Comparison of ENCODE assay signal across 17 mouse cellular contexts in genomic region chr11:97045861-97046260, GRCm38 (mm10). TPM values are rescaled to one million over a fixed set of nuclear protein-coding genes. Genes with fewer than 3 reads are reported as not detected.
DNase-seq lines count a peak whose midpoint lies in the region; ATAC-seq and TF ChIP-seq lines count a peak whose summit lies in the region.
"Had no signal": no experiment of that assay in that cellular context is flagged by ENCODE, and none has a peak within 500 bp of the region (broad histone marks: within the 10 kb centered on the region; RNA-seq: fewer than 3 reads in every experiment).

No protein-coding gene starts in this region.

- no peak overlapping the region for H3K4me3 ChIP-seq in intestine, postnatal 0 days (ENCODE audit: low read depth, low read length)
- H3K4me3 ChIP-seq in intestine, embryonic 16.5 days (ENCODE audit: low read length), result no peak overlapping the region
- no peak overlapping the region for H3K4me3 ChIP-seq in thymus, adult 2 months (ENCODE audit: control insufficient read depth, insufficient read depth, low read length)
- no peak overlapping the region for H3K4me3 ChIP-seq in MEL (ENCODE audit: control insufficient read depth in 1 of 2, insufficient read depth in 1 of 2, low read depth in 2 of 2, low read length in 2 of 2)
- no peak overlapping the region for H3K4me3 ChIP-seq in limb, embryonic 10.5 days
- H3K4me3 ChIP-seq: liver, embryonic 15.5 days; stomach, embryonic 15.5 days had no signal

- H3K36me3 ChIP-seq in intestine, postnatal 0 days (ENCODE audit: control insufficient read depth, insufficient read depth), result peaks cover 19% of the 10 kb centered on the region; the same call in 1 of the 2 replicates
- peaks cover 8% of the 10 kb centered on the region for H3K36me3 ChIP-seq in intestine, embryonic 16.5 days (ENCODE audit: control insufficient read depth, insufficient read depth, low read length)
- H3K36me3 ChIP-seq in thymus, adult 2 months (ENCODE audit: control insufficient read depth, insufficient read depth, low read length), result no peaks in the 10 kb centered on the region
- peaks cover 0 to 7% of the 10 kb centered on the region in 2 experiments; a peak in 2 of 4 replicates for H3K36me3 ChIP-seq in MEL (ENCODE audit: control insufficient read depth in 1 of 2, insufficient read depth in 2 of 2, low read length in 2 of 2)
- peaks cover 53% of the 10 kb centered on the region for H3K36me3 ChIP-seq in limb, embryonic 10.5 days

- peak; percentile 54 for TF ChIP-seq RAD21 in MEL (IDR thresholded peaks at IDR 0.05; ENCODE audit: low read depth, low read length)

- TF ChIP-seq CTCF in intestine, postnatal 0 days (IDR thresholded peaks at IDR 0.05; ENCODE audit: low read depth), result peak; percentile 54
- no peak for TF ChIP-seq CTCF in thymus, adult 2 months (IDR thresholded peaks at IDR 0.05; ENCODE audit: borderline replicate concordance, control insufficient read depth, extremely low read depth, insufficient read depth, low read length, poor library complexity)
- peak; percentile 48 to 78 (median 53) for TF ChIP-seq CTCF in MEL (IDR thresholded peaks at IDR 0.05 in 2 of 3, conservative IDR thresholded peaks at IDR 0.05 in 1 of 3; ENCODE audit: control insufficient read depth in 1 of 3, insufficient read depth in 1 of 3, low read depth in 2 of 3, low read length in 3 of 3, poor library complexity in 1 of 3, severe bottlenecking in 1 of 3)

- H3K9ac ChIP-seq in intestine, postnatal 0 days (ENCODE audit: low read depth, low read length), result no peak overlapping the region
- no peak overlapping the region for H3K9ac ChIP-seq in intestine, embryonic 16.5 days (ENCODE audit: low read depth, low read length)
- H3K9ac ChIP-seq in MEL (ENCODE audit: control insufficient read depth, low read depth, low read length, poor library complexity, severe bottlenecking), result no peak overlapping the region
- H3K9ac ChIP-seq: liver, embryonic 15.5 days; stomach, embryonic 15.5 days had no signal

- H3K27me3 ChIP-seq in intestine, postnatal 0 days (replicated peaks; ENCODE audit: control insufficient read depth, insufficient read depth, low read length), result no peaks in the 10 kb centered on the region
- H3K27me3 ChIP-seq in intestine, embryonic 16.5 days (replicated peaks; ENCODE audit: control insufficient read depth, insufficient read depth, low read length), result no peaks in the 10 kb centered on the region
- no peaks in the 10 kb centered on the region for H3K27me3 ChIP-seq in thymus, adult 2 months (ENCODE audit: control insufficient read depth, insufficient read depth, low read length)
- H3K27me3 ChIP-seq in MEL (ENCODE audit: control insufficient read depth in 1 of 2, insufficient read depth in 2 of 2, low read length in 2 of 2), result no peaks in the 10 kb centered on the region
- H3K27me3 ChIP-seq in limb, embryonic 10.5 days (ENCODE audit: low read depth, poor library complexity, severe bottlenecking), result no peaks in the 10 kb centered on the region
- H3K27me3 ChIP-seq: liver, embryonic 15.5 days; stomach, embryonic 15.5 days had no signal

- H3K9me3 ChIP-seq in intestine, postnatal 0 days (ENCODE audit: control insufficient read depth), result no peaks in the 10 kb centered on the region
- no peaks in the 10 kb centered on the region for H3K9me3 ChIP-seq in intestine, embryonic 16.5 days (ENCODE audit: control insufficient read depth, low read length)
- H3K9me3 ChIP-seq in MEL (replicated peaks; ENCODE audit: insufficient read depth, low read length), result no peaks in the 10 kb centered on the region
- H3K9me3 ChIP-seq in limb, embryonic 10.5 days (replicated peaks), result no peaks in the 10 kb centered on the region
- H3K9me3 ChIP-seq: liver, embryonic 15.5 days; stomach, embryonic 15.5 days had no signal

- 85% methylated on average over 7 of the region's 7 CpGs for WGBS in intestine, postnatal 0 days
- 81% methylated on average over 7 of the region's 7 CpGs for WGBS in intestine, embryonic 16.5 days
- 93% methylated on average over 7 of the region's 7 CpGs for WGBS in thymus, adult 2 months
- 81% methylated on average over 7 of the region's 7 CpGs for WGBS in limb, embryonic 10.5 days

- H3K4me2 ChIP-seq in intestine, postnatal 0 days (replicated peaks; ENCODE audit: low read depth), result no peak overlapping the region
- H3K4me2 ChIP-seq in intestine, embryonic 16.5 days (ENCODE audit: low read depth, low read length), result no peak overlapping the region
- H3K4me2 ChIP-seq: liver, embryonic 15.5 days; stomach, embryonic 15.5 days had no signal

- H3K4me1 ChIP-seq in intestine, postnatal 0 days (replicated peaks; ENCODE audit: control insufficient read depth, insufficient read depth, low read length), result 0 out of 2 replicates have a peak, but pooled peaks cover 3% of the 10 kb centered on the region
- H3K4me1 ChIP-seq in intestine, embryonic 16.5 days (ENCODE audit: control insufficient read depth, insufficient read depth, low read length), result peaks cover 14% of the 10 kb centered on the region
- peaks cover 13% of the 10 kb centered on the region for H3K4me1 ChIP-seq in thymus, adult 2 months (replicated peaks; ENCODE audit: control insufficient read depth, insufficient read depth, low read length)
- H3K4me1 ChIP-seq in MEL (ENCODE audit: control insufficient read depth in 1 of 2, insufficient read depth in 2 of 2, low read length in 2 of 2), result peaks cover 0 to 10% of the 10 kb centered on the region in 2 experiments; a peak in 2 of 4 replicates
- H3K4me1 ChIP-seq in limb, embryonic 10.5 days, result peaks cover 27% of the 10 kb centered on the region

- no peak overlapping the region for H3K27ac ChIP-seq in intestine, postnatal 0 days (ENCODE audit: low read depth, low read length)
- no peak overlapping the region for H3K27ac ChIP-seq in intestine, embryonic 16.5 days (ENCODE audit: low read length)
- H3K27ac ChIP-seq in thymus, adult 2 months (ENCODE audit: control insufficient read depth, insufficient read depth, low read length), result no peak overlapping the region
- H3K27ac ChIP-seq in MEL (ENCODE audit: control insufficient read depth, low read depth, low read length), result no peak overlapping the region
- no peak overlapping the region for H3K27ac ChIP-seq in limb, embryonic 10.5 days
- H3K27ac ChIP-seq: liver, embryonic 15.5 days; stomach, embryonic 15.5 days had no signal

- no peak for ATAC-seq in intestine, postnatal 0 days
- ATAC-seq in intestine, embryonic 16.5 days, result no peak

- peaks cover 21% of the 10 kb centered on the region for H3K79me2 ChIP-seq in MEL (ENCODE audit: control insufficient read depth, insufficient read depth, low read length, poor library complexity)

- no peak for TF ChIP-seq POLR2A in thymus, adult 2 months (IDR thresholded peaks at IDR 0.05; ENCODE audit: control insufficient read depth, extremely low read depth, insufficient read depth, low read length, poor library complexity)
- TF ChIP-seq POLR2A in MEL (IDR thresholded peaks at IDR 0.05; ENCODE audit: control insufficient read depth in 1 of 2, insufficient read depth in 1 of 2, low read depth in 1 of 2, low read length in 2 of 2, poor library complexity in 1 of 2), result peak in 1 of 2 experiments; percentile 28; a peak in 1 of 4 replicates

- DNase-seq in thymus, adult 2 months, result peak; percentile 20
- no peak for DNase-seq in thymus, postnatal 25 days
- peak; percentile 84 for DNase-seq in MEL (ENCODE audit: low read depth, low spot score)
- peak; percentile 31 for DNase-seq in thymus, postnatal 4 days
- no peak for DNase-seq in limb, embryonic 10.5 days (ENCODE audit: low spot score)
- DNase-seq in neural tube, embryonic 10.5 days (ENCODE audit: extremely low spot score, low spot score), result no peak
- DNase-seq: adrenal gland, adult 2 months; cerebellum, adult 9-11 months; heart, postnatal 4 days; kidney, adult 2 months; right cerebral cortex, postnatal 25 days had no signal

- no peak for TF ChIP-seq EP300 in MEL (IDR thresholded peaks at IDR 0.05; ENCODE audit: low read depth in 1 of 2, low read length in 2 of 2)

RNA-seq across cellular contexts. Expression of gene Mrpl10, which starts 4.5 kb away (rescaled TPM):
- polyA plus RNA-seq in intestine, postnatal 0 days (2015; fragmentation: Nextera tagmentation; extraction: Ambion mirVana), result 50.7 and 50.8 TPM in 2 replicates
- polyA plus RNA-seq in intestine, embryonic 16.5 days (2015; fragmentation: Nextera tagmentation; extraction: Ambion mirVana), result 85.4 and 93.0 TPM in 2 replicates
- 90.1 and 95.4 TPM in 2 replicates for polyA plus RNA-seq in thymus, adult 2 months (2012; rRNA removed)
- 79.3 and 89.7 TPM in 2 replicates for total RNA-seq in MEL (2012; rRNA removed)
- 100 to 1,000 TPM in 1 of 2 experiments, not detected in 1; 106 TPM for polyA plus RNA-seq in MEL (2012; ENCODE audit: insufficient read depth in 1 of 2, insufficient read length in 2 of 2, low read depth in 1 of 2, low replicate concordance in 2 of 2, missing spikeins in 1 of 2)
- polyA plus RNA-seq in limb, embryonic 10.5 days (2016; fragmentation: Nextera tagmentation; extraction: Ambion mirVana), result 93.6 and 94.8 TPM in 2 replicates

RNA-seq across cellular contexts. Expression of gene Osbpl7, which starts 4.6 kb away (rescaled TPM):
- 10.6 and 12.0 TPM in 2 replicates for polyA plus RNA-seq in intestine, postnatal 0 days (2015; fragmentation: Nextera tagmentation; extraction: Ambion mirVana)
- 12.4 and 12.6 TPM in 2 replicates for polyA plus RNA-seq in intestine, embryonic 16.5 days (2015; fragmentation: Nextera tagmentation; extraction: Ambion mirVana)
- polyA plus RNA-seq in thymus, adult 2 months (2012; rRNA removed), result 36.7 and 37.7 TPM in 2 replicates
- total RNA-seq in MEL (2012; rRNA removed), result 8.3 and 11.5 TPM in 2 replicates
- polyA plus RNA-seq in MEL (2012; ENCODE audit: insufficient read depth in 1 of 2, insufficient read length in 2 of 2, low read depth in 1 of 2, low replicate concordance in 2 of 2, missing spikeins in 1 of 2), result 10 to 100 TPM in 1 of 2 experiments, not detected in 1; 18.9 TPM
- 8.3 and 10.1 TPM in 2 replicates for polyA plus RNA-seq in limb, embryonic 10.5 days (2016; fragmentation: Nextera tagmentation; extraction: Ambion mirVana)

RNA-seq across cellular contexts. Expression of gene Lrrc46, which starts 4.7 kb away (rescaled TPM):
- polyA plus RNA-seq in intestine, postnatal 0 days (2015; fragmentation: Nextera tagmentation; extraction: Ambion mirVana), result 0.17 and 0.18 TPM in 2 replicates
- 0.29 and 0.37 TPM in 2 replicates for polyA plus RNA-seq in intestine, embryonic 16.5 days (2015; fragmentation: Nextera tagmentation; extraction: Ambion mirVana)
- 0.46 and 0.58 TPM in 2 replicates for polyA plus RNA-seq in thymus, adult 2 months (2012; rRNA removed)
- 0.19 and 0.20 TPM in 2 replicates for total RNA-seq in MEL (2012; rRNA removed)
- polyA plus RNA-seq in MEL (2012; ENCODE audit: insufficient read depth in 1 of 2, insufficient read length in 2 of 2, low read depth in 1 of 2, low replicate concordance in 2 of 2, missing spikeins in 1 of 2), result under 1 TPM in 1 of 2 experiments, not detected in 1; 0.75 TPM
- 0.90 and 1.0 TPM in 2 replicates for polyA plus RNA-seq in limb, embryonic 10.5 days (2016; fragmentation: Nextera tagmentation; extraction: Ambion mirVana)
- total RNA-seq: monocyte, adult 5-6 weeks had no signal

RNA-seq across cellular contexts. Expression of gene Scrn2, which starts 16.1 kb away (rescaled TPM):
- 24.1 and 24.5 TPM in 2 replicates for polyA plus RNA-seq in intestine, postnatal 0 days (2015; fragmentation: Nextera tagmentation; extraction: Ambion mirVana)
- polyA plus RNA-seq in intestine, embryonic 16.5 days (2015; fragmentation: Nextera tagmentation; extraction: Ambion mirVana), result 25.5 and 26.9 TPM in 2 replicates
- 18.6 and 20.5 TPM in 2 replicates for polyA plus RNA-seq in thymus, adult 2 months (2012; rRNA removed)
- 19.8 and 26.7 TPM in 2 replicates for total RNA-seq in MEL (2012; rRNA removed)
- polyA plus RNA-seq in MEL (2012; ENCODE audit: insufficient read depth in 1 of 2, insufficient read length in 2 of 2, low read depth in 1 of 2, low replicate concordance in 2 of 2, missing spikeins in 1 of 2), result 10 to 100 TPM in 1 of 2 experiments, not detected in 1; 14.8 TPM
- 47.5 and 50.4 TPM in 2 replicates for polyA plus RNA-seq in limb, embryonic 10.5 days (2016; fragmentation: Nextera tagmentation; extraction: Ambion mirVana)

RNA-seq across cellular contexts. Expression of gene Sp6, which starts 32.7 kb away (rescaled TPM):
- polyA plus RNA-seq in intestine, postnatal 0 days (2015; fragmentation: Nextera tagmentation; extraction: Ambion mirVana), result 0.04 TPM in 1 of 2 replicates, not detected in the other
- polyA plus RNA-seq in intestine, embryonic 16.5 days (2015; fragmentation: Nextera tagmentation; extraction: Ambion mirVana), result not detected in 2 replicates
- 5.6 TPM in 2 replicates for polyA plus RNA-seq in thymus, adult 2 months (2012; rRNA removed)
- 0.03 TPM in 1 of 2 replicates, not detected in the other for total RNA-seq in MEL (2012; rRNA removed)
- polyA plus RNA-seq in MEL (2012; ENCODE audit: insufficient read depth in 1 of 2, insufficient read length in 2 of 2, low read depth in 1 of 2, low replicate concordance in 2 of 2, missing spikeins in 1 of 2), result under 1 TPM in 1 of 2 experiments, not detected in 1; 0.04 TPM
- 9.2 and 11.8 TPM in 2 replicates for polyA plus RNA-seq in limb, embryonic 10.5 days (2016; fragmentation: Nextera tagmentation; extraction: Ambion mirVana)
- total RNA-seq: heart, postnatal 4 days; megakaryocyte progenitor cell, adult 5-6 weeks; monocyte, adult 5-6 weeks had no signal

Comparison
In these comparisons a context has a peak if more than half of its experiments do, and no peak if none do; other contexts are left out.
1. DNase-seq: peak in thymus, adult 2 months (single experiment), MEL (single experiment) and thymus, postnatal 4 days (single experiment); none in thymus, postnatal 25 days (single experiment), limb, embryonic 10.5 days (single experiment) and neural tube, embryonic 10.5 days (single experiment).